Mouse (Mus musculus): ENCODE measurements at regions not wholly inside any gene's neighbourhood (a gene's known extent, or its start where the extent isn't known, plus 50 kb on each side); places are given as distances from the start of the nearest gene placed in this dataset.

DNA sequence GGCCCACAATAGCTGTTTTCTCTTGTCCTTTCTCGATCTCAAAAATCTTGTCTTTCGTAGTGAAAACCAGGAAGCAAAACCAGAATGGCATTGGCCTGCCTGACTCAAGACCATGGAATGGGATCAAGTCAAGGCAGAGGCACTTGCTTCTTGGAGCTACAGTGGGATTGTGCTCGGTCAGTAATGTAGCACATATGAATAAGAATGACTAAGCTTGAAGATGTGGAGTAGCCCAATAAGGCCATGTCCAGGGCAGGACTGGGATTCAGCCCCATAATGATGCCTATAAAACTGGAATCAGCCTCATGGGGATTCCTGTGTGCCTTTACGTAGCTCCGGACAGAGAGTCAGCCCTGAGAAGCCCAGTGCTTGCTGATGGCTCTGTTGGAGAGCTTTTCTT, 347.2 kb upstream of the Ubash3b start:
- Histone ChIP-seq H3K27me3 (ENCODE audit: control insufficient read depth, insufficient read depth, low read length) (no peaks in the 10 kb centered on the region), H3K4me3 (ENCODE audit: control insufficient read depth in 1 of 2, insufficient read depth in 1 of 2, low read depth in 1 of 2, low read length in 2 of 2) (no peak overlapping the region), H3K4me1 (ENCODE audit: control insufficient read depth in 2 of 2, insufficient read depth in 2 of 2, low read length in 2 of 2) (peaks cover 0 to 2% of the 10 kb centered on the region in 2 experiments; a peak in 3 of 4 replicates), H3K4me2 (ENCODE audit: low read length) (no peak overlapping the region), H3K27ac (replicated peaks in 1 of 2; ENCODE audit: control insufficient read depth in 1 of 2, insufficient read depth in 1 of 2, low read depth in 2 of 2, low read length in 2 of 2) (no peak overlapping the region), H3K9me3 (ENCODE audit: control insufficient read depth, low read length) (no peaks in the 10 kb centered on the region), H3K9ac (ENCODE audit: low read length) (no peak overlapping the region), H3K36me3 (ENCODE audit: control insufficient read depth, insufficient read depth, low read length) (no peaks in the 10 kb centered on the region)
- ATAC-seq (ENCODE audit: insufficient number of reproducible peaks, insufficient read depth, low FRiP score, low read depth), result no peak
- WGBS, result 91% methylated on average over 5 of the region's 5 CpGs

DNA sequence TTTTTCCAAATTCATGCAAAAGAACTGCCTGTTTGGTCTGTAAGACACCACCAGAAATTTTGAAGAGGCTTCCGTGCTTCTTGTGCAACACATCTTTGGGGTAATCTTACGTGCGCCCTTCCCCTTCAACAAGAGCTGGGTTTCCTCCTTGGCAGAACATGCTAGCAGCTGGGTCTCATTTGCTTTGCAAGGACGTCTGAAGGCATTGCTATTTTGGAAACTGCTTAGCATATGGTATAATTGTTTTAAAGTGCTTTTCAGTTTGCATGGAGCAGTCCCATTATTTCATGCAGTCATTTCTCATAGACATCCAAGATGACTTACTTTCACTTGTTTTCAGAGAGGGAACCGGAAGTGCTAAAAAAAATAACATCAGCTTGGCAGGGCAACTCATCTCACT, 336.8 kb upstream of the Ubash3b start:
- no peak overlapping the region for H3K4me2 ChIP-seq (ENCODE audit: low read length)
- H3K9ac ChIP-seq (ENCODE audit: low read length), result no peak overlapping the region
- H3K4me1 ChIP-seq (ENCODE audit: control insufficient read depth in 2 of 2, insufficient read depth in 2 of 2, low read length in 2 of 2), result no peaks in the 10 kb centered on the region
- 79% methylated on average over 5 of the region's 5 CpGs for WGBS
- H3K27ac ChIP-seq (replicated peaks in 1 of 2; ENCODE audit: control insufficient read depth in 1 of 2, insufficient read depth in 1 of 2, low read depth in 2 of 2, low read length in 2 of 2), result no peak overlapping the region
- H3K36me3 ChIP-seq (ENCODE audit: control insufficient read depth, insufficient read depth, low read length), result no peaks in the 10 kb centered on the region
- ATAC-seq (ENCODE audit: insufficient number of reproducible peaks, insufficient read depth, low FRiP score, low read depth), result no peak
- no peaks in the 10 kb centered on the region for H3K27me3 ChIP-seq (ENCODE audit: control insufficient read depth, insufficient read depth, low read length)
- H3K9me3 ChIP-seq (ENCODE audit: control insufficient read depth, low read length), result no peaks in the 10 kb centered on the region
- no peak overlapping the region for H3K4me3 ChIP-seq (ENCODE audit: control insufficient read depth in 1 of 2, insufficient read depth in 1 of 2, low read depth in 1 of 2, low read length in 2 of 2)

GRCm38 (mm10) chr9:41490112-41490511, 328.6 kb upstream of the Ubash3b start:
- no peak for ATAC-seq (ENCODE audit: insufficient number of reproducible peaks, insufficient read depth, low FRiP score, low read depth)
- H3K9me3 ChIP-seq (ENCODE audit: control insufficient read depth, low read length), result no peaks in the 10 kb centered on the region
- H3K9ac ChIP-seq (ENCODE audit: low read length), result no peak overlapping the region
- H3K27ac ChIP-seq (replicated peaks in 1 of 2; ENCODE audit: control insufficient read depth in 1 of 2, insufficient read depth in 1 of 2, low read depth in 2 of 2, low read length in 2 of 2), result no peak overlapping the region
- no peak overlapping the region for H3K4me2 ChIP-seq (ENCODE audit: low read length)
- no peaks in the 10 kb centered on the region for H3K4me1 ChIP-seq (ENCODE audit: control insufficient read depth in 2 of 2, insufficient read depth in 2 of 2, low read length in 2 of 2)
- WGBS, result 78% methylated on average over 3 of the region's 3 CpGs
- no peak overlapping the region for H3K4me3 ChIP-seq (ENCODE audit: control insufficient read depth in 1 of 2, insufficient read depth in 1 of 2, low read depth in 1 of 2, low read length in 2 of 2)
- H3K27me3 ChIP-seq (ENCODE audit: control insufficient read depth, insufficient read depth, low read length), result no peaks in the 10 kb centered on the region
- H3K36me3 ChIP-seq (ENCODE audit: control insufficient read depth, insufficient read depth, low read length), result no peaks in the 10 kb centered on the region

- H3K4me2 ChIP-seq (ENCODE audit: low read length), result no peak overlapping the region
- no peak overlapping the region for H3K4me3 ChIP-seq (ENCODE audit: control insufficient read depth in 1 of 2, insufficient read depth in 1 of 2, low read depth in 1 of 2, low read length in 2 of 2)
- no peaks in the 10 kb centered on the region for H3K36me3 ChIP-seq (ENCODE audit: control insufficient read depth, insufficient read depth, low read length)
- no peaks in the 10 kb centered on the region for H3K27me3 ChIP-seq (ENCODE audit: control insufficient read depth, insufficient read depth, low read length)
- no peaks in the 10 kb centered on the region for H3K4me1 ChIP-seq (ENCODE audit: control insufficient read depth in 2 of 2, insufficient read depth in 2 of 2, low read length in 2 of 2)
- H3K9me3 ChIP-seq (ENCODE audit: control insufficient read depth, low read length), result no peaks in the 10 kb centered on the region
- no peak overlapping the region for H3K27ac ChIP-seq (replicated peaks in 1 of 2; ENCODE audit: control insufficient read depth in 1 of 2, insufficient read depth in 1 of 2, low read depth in 2 of 2, low read length in 2 of 2)
- no peak overlapping the region for H3K9ac ChIP-seq (ENCODE audit: low read length)
- 34% methylated on average over 2 of the region's 2 CpGs for WGBS
- no peak for ATAC-seq (ENCODE audit: insufficient number of reproducible peaks, insufficient read depth, low FRiP score, low read depth)
Observed at GRCm38 (mm10) chr9:41488046-41488445, 326.5 kb upstream of the Ubash3b start.

DNA sequence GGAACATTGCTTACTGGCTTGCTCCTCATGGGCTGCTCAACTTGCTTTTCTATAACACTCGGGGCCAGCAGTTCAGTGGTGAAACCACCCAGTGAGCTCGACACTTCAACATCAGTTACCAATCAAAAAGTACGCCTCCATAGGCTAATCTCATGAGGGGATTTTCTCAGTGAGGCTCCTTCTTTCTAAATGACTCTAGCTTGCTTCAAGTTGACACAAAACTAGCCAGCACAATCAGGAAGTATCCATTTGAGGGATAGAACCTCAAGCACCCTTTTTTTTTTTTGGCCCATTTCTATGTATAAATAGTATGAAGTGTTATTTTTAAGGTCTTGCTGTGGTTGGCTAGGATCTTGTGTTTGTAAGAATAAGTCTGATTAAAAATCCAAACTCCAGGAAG, 321.7 kb upstream of the Ubash3b start:
- no peak for ATAC-seq (ENCODE audit: insufficient number of reproducible peaks, insufficient read depth, low FRiP score, low read depth)
- H3K9me3 ChIP-seq (ENCODE audit: control insufficient read depth, low read length), result no peaks in the 10 kb centered on the region
- no peaks in the 10 kb centered on the region for H3K36me3 ChIP-seq (ENCODE audit: control insufficient read depth, insufficient read depth, low read length)
- H3K4me1 ChIP-seq (ENCODE audit: control insufficient read depth in 2 of 2, insufficient read depth in 2 of 2, low read length in 2 of 2), result no peaks in the 10 kb centered on the region
- no peak overlapping the region for H3K4me3 ChIP-seq (ENCODE audit: control insufficient read depth in 1 of 2, insufficient read depth in 1 of 2, low read depth in 1 of 2, low read length in 2 of 2)
- no peaks in the 10 kb centered on the region for H3K27me3 ChIP-seq (ENCODE audit: control insufficient read depth, insufficient read depth, low read length)
- no peak overlapping the region for H3K4me2 ChIP-seq (ENCODE audit: low read length)
- H3K27ac ChIP-seq (replicated peaks in 1 of 2; ENCODE audit: control insufficient read depth in 1 of 2, insufficient read depth in 1 of 2, low read depth in 2 of 2, low read length in 2 of 2), result no peak overlapping the region
- no peak overlapping the region for H3K9ac ChIP-seq (ENCODE audit: low read length)
- WGBS, result 85% methylated on average over 3 of the region's 3 CpGs

DNA sequence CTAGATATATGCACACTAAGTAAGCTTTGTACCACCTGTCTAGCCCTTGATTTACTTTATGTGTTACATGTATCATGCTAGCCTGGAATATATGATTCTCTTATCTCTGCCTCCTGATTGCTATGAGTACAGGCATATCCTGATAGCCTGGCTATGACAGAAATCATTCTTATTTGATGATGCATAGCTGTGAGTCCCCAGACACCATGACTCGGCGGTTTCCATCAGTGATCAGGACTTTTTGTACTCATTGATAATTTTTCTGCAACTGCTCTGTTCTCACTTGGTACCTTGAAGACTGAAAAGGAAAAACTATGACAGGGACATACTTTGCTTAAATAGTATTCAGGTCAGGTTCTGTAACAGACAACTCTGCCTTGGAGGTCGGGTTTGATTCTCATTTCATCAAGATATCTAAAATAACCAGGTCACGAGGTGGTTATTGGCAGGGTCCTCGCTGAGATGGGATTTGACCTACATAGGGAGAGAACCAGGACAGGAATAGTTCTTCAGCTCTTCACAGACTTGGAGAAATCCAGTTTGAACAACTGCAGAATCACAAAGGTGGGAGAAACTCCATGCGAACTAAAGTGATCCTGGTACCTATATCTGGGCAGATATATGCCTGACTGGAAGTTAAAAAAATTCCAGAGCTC, 320.2 kb upstream of the Ubash3b start:
- Histone ChIP-seq H3K9ac (ENCODE audit: low read length) (no peak overlapping the region), H3K36me3 (ENCODE audit: control insufficient read depth, insufficient read depth, low read length) (no peaks in the 10 kb centered on the region), H3K4me1 (ENCODE audit: control insufficient read depth in 2 of 2, insufficient read depth in 2 of 2, low read length in 2 of 2) (no peaks in the 10 kb centered on the region), H3K9me3 (ENCODE audit: control insufficient read depth, low read length) (no peaks in the 10 kb centered on the region), H3K4me2 (ENCODE audit: low read length) (no peak overlapping the region), H3K4me3 (ENCODE audit: control insufficient read depth in 1 of 2, insufficient read depth in 1 of 2, low read depth in 1 of 2, low read length in 2 of 2) (no peak overlapping the region), H3K27me3 (ENCODE audit: control insufficient read depth, insufficient read depth, low read length) (no peaks in the 10 kb centered on the region), H3K27ac (replicated peaks in 1 of 2; ENCODE audit: control insufficient read depth in 1 of 2, insufficient read depth in 1 of 2, low read depth in 2 of 2, low read length in 2 of 2) (no peak overlapping the region)
- WGBS, result 81% methylated on average over 6 of the region's 6 CpGs
- no peak for ATAC-seq (ENCODE audit: insufficient number of reproducible peaks, insufficient read depth, low FRiP score, low read depth)

DNA sequence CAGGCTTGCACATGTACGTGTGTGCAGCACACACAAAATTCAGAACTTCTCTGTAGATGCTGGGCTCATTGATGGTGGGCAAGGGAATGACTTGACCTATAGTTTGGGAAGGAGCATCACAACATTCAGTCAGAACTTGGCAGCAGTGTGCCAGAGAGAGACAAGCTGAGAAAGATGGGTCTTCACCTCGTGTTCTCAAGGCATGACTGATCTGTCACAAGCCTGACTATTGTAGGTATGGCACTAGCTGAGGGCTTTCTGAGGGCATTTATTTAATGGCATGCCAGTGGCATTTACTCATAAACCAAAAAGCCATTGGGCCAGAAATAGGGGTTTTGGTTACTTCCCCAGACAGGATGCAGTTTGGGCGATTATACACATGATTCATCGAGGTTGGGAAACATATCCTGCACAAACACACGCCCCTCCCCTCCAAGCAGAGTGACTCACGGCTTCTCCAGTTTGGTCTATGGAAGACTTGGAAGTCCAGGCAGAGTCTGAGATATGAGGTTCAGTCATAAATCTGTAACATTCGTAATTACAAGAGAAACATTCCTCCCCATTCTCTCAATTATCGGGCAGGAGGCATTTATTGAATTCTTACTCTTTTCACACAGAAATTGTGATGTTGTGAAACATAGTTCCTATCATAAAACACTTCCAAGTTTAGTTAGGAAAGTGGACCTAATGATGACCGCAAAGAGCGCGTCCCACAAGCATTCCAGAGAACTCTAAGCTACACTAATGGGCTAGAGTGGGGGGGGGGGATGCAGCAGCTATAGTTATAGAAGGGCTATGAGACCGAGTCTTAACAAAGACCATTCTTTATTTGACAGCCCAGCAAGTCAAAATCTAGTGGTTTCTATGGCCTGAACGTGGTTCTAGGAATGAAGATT, 318.6 kb upstream of the Ubash3b start:
- no peak overlapping the region for H3K4me2 ChIP-seq (ENCODE audit: low read length)
- no peak overlapping the region for H3K4me3 ChIP-seq (ENCODE audit: control insufficient read depth in 1 of 2, insufficient read depth in 1 of 2, low read depth in 1 of 2, low read length in 2 of 2)
- no peaks in the 10 kb centered on the region for H3K27me3 ChIP-seq (ENCODE audit: control insufficient read depth, insufficient read depth, low read length)
- no peak for ATAC-seq (ENCODE audit: insufficient number of reproducible peaks, insufficient read depth, low FRiP score, low read depth)
- no peak overlapping the region for H3K9ac ChIP-seq (ENCODE audit: low read length)
- 79% methylated on average over 13 of the region's 13 CpGs for WGBS
- H3K9me3 ChIP-seq (ENCODE audit: control insufficient read depth, low read length), result no peaks in the 10 kb centered on the region
- no peaks in the 10 kb centered on the region for H3K36me3 ChIP-seq (ENCODE audit: control insufficient read depth, insufficient read depth, low read length)
- H3K27ac ChIP-seq (replicated peaks in 1 of 2; ENCODE audit: control insufficient read depth in 1 of 2, insufficient read depth in 1 of 2, low read depth in 2 of 2, low read length in 2 of 2), result no peak overlapping the region
- no peaks in the 10 kb centered on the region; a peak in 1 of 4 replicates for H3K4me1 ChIP-seq (ENCODE audit: control insufficient read depth in 2 of 2, insufficient read depth in 2 of 2, low read length in 2 of 2)

Data from heart, embryonic 14.5 days (tissue).